Mouse (Mus musculus) lung, postnatal 25 days (tissue): Measurements from ENCODE around the gene Dab2ip.

Experiments used
- DNase-seq: peaks from one replicate; pipeline ENCODE4 v3.0.0; 2022; ENCODE audit warnings: low spot score

The Dab2ip gene

DNA sequence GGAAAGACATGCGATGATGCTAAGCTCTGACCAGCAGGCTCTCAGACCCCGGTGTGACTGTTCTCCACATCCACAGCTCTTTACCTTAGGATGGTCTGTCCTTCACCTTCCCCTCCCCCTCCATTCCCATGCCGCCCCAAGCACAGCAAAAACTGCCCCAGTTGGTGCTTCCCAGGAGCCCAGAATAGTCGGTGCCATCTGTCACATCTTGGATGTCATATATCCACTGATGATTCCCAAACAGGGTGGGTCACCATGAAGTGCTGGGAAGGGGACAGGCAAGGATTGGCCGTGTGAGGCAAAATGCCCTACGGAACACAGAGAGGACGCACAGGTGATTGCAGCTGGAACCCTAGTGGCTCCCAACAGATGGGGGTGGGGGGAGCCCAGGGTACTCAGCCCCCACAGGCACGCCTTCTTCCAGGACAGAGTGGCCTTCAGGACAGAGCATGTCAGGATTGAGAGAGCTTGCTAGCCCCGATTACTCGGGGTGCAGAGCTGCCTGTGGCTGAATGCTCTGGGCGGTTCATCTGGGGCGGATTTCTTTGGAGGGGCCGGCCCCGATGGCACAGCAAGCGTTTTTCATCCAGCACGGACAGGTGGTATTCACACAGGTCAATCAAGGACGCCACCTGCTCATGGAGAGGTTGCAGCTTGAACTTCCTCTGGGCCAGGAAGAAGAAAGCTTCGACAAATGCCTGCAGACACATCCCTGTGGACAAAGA, 193.9 kb downstream of the Dab2ip start:
- DNase-seq = no peak

DNA sequence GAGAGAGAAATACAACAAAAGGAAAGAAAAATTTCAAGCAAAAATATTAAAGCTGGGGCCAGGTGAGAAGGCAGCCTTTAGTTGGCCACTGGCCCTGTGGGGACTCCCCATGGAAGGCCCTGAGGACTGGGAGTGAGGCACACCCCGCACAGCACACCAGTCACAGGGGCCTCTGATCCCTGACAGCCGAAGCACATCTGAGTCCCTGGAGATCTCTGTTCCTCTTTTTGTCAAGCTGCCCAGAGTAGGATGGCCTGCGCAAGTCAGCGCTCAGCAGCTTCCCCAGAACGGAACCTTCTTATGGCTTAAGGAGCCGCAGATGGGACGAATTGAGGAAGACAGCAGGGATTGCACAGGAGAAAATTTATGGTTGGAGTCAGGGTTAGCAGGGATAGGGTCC, 198.4 kb downstream of the Dab2ip start:
- peak; percentile 6 for DNase-seq

DNA sequence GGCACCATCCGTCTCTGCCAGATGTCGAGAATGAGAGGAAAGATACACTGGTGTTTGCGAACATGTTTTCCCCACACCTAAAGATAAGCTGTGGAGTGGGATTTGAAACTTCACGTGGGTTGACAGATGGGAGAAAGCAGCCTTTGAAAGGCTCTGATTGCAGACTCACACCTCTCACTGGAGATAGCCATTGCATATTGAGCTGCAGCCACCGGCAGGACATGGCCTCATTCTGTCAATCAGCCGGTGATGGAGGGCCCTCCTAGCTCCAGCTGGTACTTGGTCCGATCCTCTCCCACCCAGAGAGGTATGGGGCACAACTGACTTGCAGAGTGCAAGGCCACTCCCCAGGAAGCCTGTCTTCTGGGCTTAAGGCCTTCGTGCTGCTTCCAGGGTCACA, 202.3 kb downstream of the Dab2ip start:
- DNase-seq = no peak

DNA sequence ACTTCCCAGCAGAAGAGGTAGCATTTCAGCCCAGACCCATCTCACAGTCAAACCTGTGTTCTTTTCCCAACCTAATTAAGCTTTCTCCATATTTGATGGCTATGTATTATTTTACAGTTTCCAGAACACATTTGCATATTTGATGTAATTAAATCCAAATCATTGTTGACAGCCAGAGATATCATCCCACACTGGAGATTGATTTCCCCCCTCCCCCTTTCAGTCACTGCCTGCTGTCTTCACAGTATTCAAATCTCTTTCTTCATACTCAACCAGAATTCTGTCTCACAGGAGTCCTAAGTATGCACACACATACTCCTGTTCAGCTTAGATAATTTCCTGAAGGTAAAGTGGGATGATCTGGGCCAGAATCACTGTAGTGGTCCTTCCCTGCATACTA, 202.8 kb downstream of the Dab2ip start:
- no peak for DNase-seq

DNA sequence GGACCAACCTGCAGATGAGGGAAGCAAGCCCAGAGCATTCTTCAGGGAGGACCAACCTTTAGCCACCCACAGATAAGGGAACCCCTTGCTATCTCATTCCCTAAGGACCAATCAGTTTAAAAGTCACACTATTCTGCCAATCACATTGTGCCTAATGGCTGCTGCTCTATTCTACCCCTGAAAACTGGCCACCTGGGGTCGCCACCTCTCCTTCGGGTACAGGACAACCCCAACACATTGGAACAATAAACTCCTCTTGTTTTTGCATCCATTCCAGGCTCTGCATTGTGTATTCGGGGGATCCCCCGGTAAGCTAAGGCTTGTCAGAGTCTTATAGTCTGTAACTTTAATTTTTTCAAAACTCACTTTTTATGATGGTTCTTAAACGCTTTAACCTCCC, 203.4 kb downstream of the Dab2ip start:
- no peak for DNase-seq

DNA sequence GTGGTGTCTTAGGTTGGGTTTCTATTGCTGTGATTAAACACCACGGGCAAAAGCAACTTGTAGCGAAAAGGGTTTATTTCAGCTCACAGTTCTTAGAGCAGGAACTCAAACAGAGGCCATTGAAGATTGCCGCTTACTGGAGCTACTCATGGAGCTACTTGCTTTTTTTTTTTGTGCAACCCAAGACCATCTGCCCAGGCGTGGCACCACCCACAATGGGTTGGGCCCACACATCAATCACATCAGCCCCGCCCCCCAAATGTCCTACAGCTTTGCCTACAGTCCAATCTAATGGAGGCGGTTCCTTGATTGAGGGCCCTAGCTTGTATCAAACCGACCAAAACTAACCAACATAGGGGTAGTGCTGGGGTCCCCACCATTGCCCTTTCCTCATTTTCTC, 205.8 kb downstream of the Dab2ip start:
- DNase-seq = no peak

DNA sequence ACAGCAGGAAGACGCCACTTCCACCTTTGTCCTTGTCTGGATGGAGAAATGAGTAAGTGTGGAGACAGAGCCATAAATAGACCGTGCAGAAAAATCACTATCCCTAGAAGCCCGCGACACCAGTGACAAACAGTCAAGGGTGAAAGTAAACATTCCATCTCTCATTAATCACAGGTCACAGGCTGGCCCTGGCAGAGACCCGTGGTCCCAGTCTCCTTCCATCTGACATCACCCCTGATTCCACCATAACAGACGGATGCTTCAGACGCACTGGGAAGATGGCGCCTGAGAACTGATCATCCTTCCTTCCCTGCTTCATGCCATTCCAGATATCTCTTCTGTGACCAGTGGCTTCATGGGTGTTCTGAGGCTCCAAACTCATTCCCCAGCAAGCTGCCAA, 206.3 kb downstream of the Dab2ip start:
- no peak for DNase-seq

DNA sequence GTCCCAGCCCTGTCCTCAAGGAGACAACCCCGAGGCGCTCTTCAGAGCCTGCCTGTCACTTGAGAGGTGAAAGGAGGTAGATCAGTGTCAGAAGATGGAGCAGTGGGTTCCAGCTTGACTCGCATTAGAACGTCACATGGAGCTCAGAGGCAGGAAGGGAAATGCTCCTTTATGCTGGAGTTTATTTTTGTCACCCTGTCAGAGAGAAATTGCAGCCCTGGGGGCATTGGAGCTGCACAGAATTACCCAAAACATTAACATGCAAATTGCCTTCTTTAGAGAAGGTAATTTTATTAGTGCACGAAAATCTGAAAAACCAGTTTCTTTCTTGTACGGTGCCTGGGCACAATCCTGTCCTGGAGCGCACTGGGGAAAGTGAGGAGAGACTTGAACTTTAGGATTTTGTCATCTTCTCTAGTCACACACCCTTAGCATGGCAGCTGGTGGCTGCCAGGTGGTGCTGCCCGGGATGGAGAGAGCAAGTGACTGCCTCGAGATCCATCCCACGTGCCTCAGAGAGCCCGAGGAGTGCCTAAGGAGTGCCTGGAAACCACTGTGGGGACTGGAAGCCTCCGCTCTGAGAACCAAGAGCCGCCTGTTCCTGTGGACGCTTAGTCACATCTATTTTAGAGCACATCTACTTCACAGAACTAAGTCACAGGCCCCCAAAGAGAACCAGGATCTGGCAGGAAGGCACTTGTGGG, 209.9 kb downstream of the Dab2ip start:
- DNase-seq = no peak

DNA sequence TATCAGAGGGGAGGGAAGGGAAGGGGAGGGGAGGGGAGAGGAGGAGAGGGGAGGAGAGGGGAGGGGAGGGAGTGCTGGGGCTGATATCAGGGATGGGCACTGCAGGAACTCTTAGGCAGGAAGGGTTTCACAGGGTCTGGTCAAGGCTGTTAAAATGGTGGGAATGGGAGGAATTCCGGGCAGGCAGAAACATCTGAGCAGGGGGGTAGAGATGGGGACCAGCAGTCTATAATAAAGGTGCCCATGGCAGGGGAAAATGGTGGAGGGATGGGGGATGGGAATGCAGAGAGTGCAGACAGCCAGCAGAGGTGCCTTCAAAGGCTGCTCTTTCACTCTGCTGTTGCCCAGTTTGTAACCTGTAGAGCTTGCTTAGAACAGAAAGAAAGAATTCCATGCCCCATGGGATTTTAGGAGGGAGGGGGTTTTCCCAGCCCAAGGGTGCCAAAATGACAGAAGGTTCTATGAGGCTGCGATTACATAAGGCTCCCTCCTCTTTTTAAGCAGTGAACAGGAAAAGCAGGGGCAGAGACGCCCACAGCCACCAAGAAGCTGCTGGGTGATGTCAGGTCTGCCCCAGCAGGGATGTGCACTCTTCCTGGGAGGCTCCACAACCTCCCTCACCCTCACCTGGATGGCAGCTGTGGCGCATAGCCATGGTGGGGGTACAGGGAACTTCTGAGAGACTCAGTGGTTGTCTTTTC, 210.6 kb downstream of the Dab2ip start:
- no peak for DNase-seq

DNA sequence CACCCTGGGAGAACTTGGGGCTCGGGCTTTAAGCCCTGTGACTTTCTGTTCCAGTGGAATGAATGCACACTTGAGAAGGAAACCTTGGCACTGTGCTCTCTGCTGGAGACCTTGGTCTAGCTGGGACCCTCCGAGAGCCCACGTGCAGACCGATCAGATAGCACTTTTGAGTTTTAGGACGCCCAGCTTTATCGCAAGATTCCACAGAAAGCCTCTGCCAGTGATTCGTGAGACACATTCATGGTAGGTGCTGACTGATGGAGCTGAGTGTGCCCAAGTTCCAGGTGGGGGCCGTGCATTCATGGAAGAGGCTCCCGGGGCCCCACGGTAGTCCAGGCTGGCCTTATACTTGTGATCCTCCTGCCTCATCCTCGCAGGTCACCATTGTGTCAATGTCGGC, 211.3 kb downstream of the Dab2ip start:
- no peak for DNase-seq

DNA sequence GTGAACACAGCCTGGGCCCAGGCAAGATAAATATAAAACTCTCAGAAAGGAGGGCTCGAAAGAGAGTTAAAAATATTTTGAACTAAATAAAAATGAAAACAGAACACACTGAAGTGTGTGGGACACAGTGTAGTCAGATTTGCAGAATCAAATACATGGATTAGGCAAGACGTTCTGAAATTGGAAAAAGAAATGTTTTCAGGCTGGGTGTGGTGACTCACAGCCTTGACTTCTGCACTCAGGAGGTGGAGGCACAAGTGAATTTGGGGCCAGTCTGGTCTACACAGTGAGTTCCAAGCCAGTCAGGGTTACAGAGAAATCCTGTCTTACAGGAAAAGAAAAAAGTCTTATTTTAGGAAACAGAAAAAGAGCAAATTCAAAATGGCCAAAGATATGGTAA, 212.5 kb downstream of the Dab2ip start:
- no peak for DNase-seq

DNA sequence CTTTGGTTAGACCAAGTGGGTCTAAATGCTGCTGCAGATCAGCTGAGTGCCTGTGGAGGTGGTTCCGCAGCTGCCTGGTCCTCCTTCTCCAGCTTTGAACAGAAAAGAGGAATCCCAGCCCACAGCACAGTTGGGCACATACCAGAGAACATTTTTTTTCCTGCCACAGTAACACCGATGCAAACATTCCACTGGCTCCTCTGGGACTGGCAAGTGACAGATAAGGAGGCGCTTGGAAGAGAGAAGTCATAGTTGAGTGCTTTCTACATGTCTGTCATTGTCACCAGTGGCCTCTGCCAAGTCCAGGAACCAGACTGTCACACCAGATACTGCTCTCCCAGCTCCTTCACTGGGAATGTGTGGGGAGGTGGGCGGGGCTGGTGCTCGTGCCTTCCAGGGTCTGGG, 217.6 kb downstream of the Dab2ip start:
- no peak for DNase-seq

DNA sequence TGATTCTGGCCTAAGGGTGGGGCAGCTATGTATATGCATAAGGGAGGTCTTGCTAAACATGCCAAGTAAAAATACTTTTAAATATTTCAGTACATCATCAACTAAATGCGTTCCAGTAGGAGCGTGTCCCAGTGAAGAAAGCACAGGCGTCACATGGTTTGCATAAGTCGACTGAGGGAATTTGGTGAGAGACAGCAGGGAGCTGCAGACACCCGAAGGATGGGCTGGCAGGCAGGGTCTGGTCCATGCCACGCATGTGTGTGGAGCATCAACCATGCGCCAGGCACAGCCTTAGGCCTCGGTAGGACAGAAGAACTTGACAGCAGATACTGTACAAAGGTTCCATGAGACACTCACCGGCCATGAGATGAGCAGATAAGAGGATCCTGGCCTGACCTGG, 218.9 kb downstream of the Dab2ip start:
- DNase-seq = no peak

DNA sequence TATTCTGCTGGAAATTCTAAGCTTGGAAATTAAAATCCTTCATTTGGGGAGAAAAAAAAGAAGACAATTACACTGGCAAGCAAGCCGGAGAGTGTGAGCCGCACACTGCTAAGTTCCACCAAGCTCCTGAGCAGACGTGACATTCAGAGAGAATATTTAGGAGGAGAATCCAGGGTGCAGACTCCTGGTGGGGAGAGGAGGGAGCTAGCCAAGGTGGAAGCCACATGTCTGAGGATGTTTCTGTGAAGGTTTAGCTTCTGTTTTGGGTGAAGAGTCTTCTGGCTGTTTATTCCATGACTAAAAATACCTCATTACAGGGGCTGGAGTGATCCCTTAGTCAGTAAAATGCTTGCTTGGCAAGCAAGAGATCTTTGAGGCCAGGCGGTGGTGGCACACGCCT, 221.2 kb downstream of the Dab2ip start:
- no peak for DNase-seq
